ENCODE assay signal across 8 mouse cellular contexts in genomic region chr1:135554632-135555260, GRCm38 (mm10). TPM values are rescaled to one million over a fixed set of nuclear protein-coding genes. Genes with fewer than 3 reads are reported as not detected.
A peak's percentile ranks its signal among the peaks of the same experiment; 100 is the strongest.
DNase-seq lines count a peak whose midpoint lies in the region; ATAC-seq lines count a peak whose summit lies in the region.
"Had no signal": no experiment of that assay in that cellular context is flagged by ENCODE, and none has a peak within 500 bp of the region (broad histone marks: within the 10 kb centered on the region; RNA-seq: fewer than 3 reads in every experiment).

No protein-coding gene starts in this region.

- ATAC-seq in neural tube, embryonic 11.5 days (ENCODE audit: insufficient read depth, low FRiP score, low TSS enrichment): no peak
- ATAC-seq in forebrain, embryonic 16.5 days: no peak; the same call in 1 of the 2 replicates
- ATAC-seq in limb, embryonic 11.5 days (ENCODE audit: insufficient number of reproducible peaks, low FRiP score, low TSS enrichment, low read depth): no peak
- no peak for ATAC-seq in monocyte, adult 5-6 weeks (replicated peaks; ENCODE audit: insufficient number of reproducible peaks, low FRiP score, low TSS enrichment, poor library complexity, severe bottlenecking)

- peak; percentile 50 for DNase-seq in neural tube, embryonic 11.5 days (ENCODE audit: low spot score)
- no peak for DNase-seq in neural tube, embryonic 10.5 days (ENCODE audit: extremely low spot score, low spot score)
- DNase-seq in limb, embryonic 11.5 days (ENCODE audit: low spot score): peak; percentile 61
- no peak for DNase-seq in urinary bladder, adult 2 months (ENCODE audit: low spot score)
- no peak for DNase-seq in B cell, adult 2 months
- DNase-seq: layer of hippocampus, postnatal 36 days had no signal

- WGBS in neural tube, embryonic 11.5 days: 9% methylated on average over 17 of the region's 17 CpGs
- WGBS in forebrain, embryonic 16.5 days: 11% methylated on average over 17 of the region's 17 CpGs
- WGBS in limb, embryonic 11.5 days: 8% methylated on average over 17 of the region's 17 CpGs

- H3K27ac ChIP-seq in neural tube, embryonic 11.5 days (ENCODE audit: low read depth, low read length): no peak overlapping the region; the same call in 1 of the 2 replicates
- peak overlapping the region; percentile 49; the same call in 1 of the 2 replicates for H3K27ac ChIP-seq in forebrain, embryonic 16.5 days (ENCODE audit: low read length)
- peak overlapping the region; percentile 73; the same call in 1 of the 2 replicates for H3K27ac ChIP-seq in limb, embryonic 11.5 days (replicated peaks; ENCODE audit: low read depth, low read length)

- H3K9ac ChIP-seq in neural tube, embryonic 11.5 days (ENCODE audit: low read length): no peak overlapping the region
- no peak overlapping the region for H3K9ac ChIP-seq in forebrain, embryonic 16.5 days (replicated peaks; ENCODE audit: low read depth, low read length)
- peak overlapping the region; percentile 22; the same call in 1 of the 2 replicates for H3K9ac ChIP-seq in limb, embryonic 11.5 days (ENCODE audit: low read length)

- no peaks in the 10 kb centered on the region for H3K9me3 ChIP-seq in neural tube, embryonic 11.5 days (ENCODE audit: control insufficient read depth, low read length)
- no peaks in the 10 kb centered on the region for H3K9me3 ChIP-seq in forebrain, embryonic 16.5 days (ENCODE audit: control insufficient read depth, low read length)
- H3K9me3 ChIP-seq in limb, embryonic 11.5 days (ENCODE audit: control insufficient read depth, low read length): no peaks in the 10 kb centered on the region

- H3K4me3 ChIP-seq in neural tube, embryonic 11.5 days (ENCODE audit: low read depth, low read length): no peak overlapping the region
- H3K4me3 ChIP-seq in forebrain, embryonic 16.5 days (replicated peaks; ENCODE audit: low read length): no peak overlapping the region
- H3K4me3 ChIP-seq in limb, embryonic 11.5 days (ENCODE audit: low read depth, low read length): no peak overlapping the region

- H3K4me1 ChIP-seq in neural tube, embryonic 11.5 days (ENCODE audit: control insufficient read depth, insufficient read depth, low read length): peaks cover 19% of the 10 kb centered on the region
- peaks cover 54% of the 10 kb centered on the region for H3K4me1 ChIP-seq in forebrain, embryonic 16.5 days (replicated peaks; ENCODE audit: control insufficient read depth, insufficient read depth, low read length)
- H3K4me1 ChIP-seq in limb, embryonic 11.5 days (ENCODE audit: control insufficient read depth, insufficient read depth, low read length): peaks cover 34% of the 10 kb centered on the region

- H3K4me2 ChIP-seq in neural tube, embryonic 11.5 days (ENCODE audit: low read depth): no peak overlapping the region
- H3K4me2 ChIP-seq in forebrain, embryonic 16.5 days (ENCODE audit: low read length): no peak overlapping the region
- H3K4me2 ChIP-seq in limb, embryonic 11.5 days (ENCODE audit: low read depth, severe bottlenecking): peak overlapping the region; percentile 5; the same call in 1 of the 2 replicates

- H3K36me3 ChIP-seq in neural tube, embryonic 11.5 days (ENCODE audit: control insufficient read depth, insufficient read depth, low read length): no peaks in the 10 kb centered on the region
- H3K36me3 ChIP-seq in forebrain, embryonic 16.5 days (ENCODE audit: control insufficient read depth, insufficient read depth): no peaks in the 10 kb centered on the region
- no peaks in the 10 kb centered on the region for H3K36me3 ChIP-seq in limb, embryonic 11.5 days (ENCODE audit: control insufficient read depth, insufficient read depth, low read length)

- no peaks in the 10 kb centered on the region for H3K27me3 ChIP-seq in neural tube, embryonic 11.5 days (ENCODE audit: control insufficient read depth, insufficient read depth, low read length)
- H3K27me3 ChIP-seq in forebrain, embryonic 16.5 days (replicated peaks; ENCODE audit: control insufficient read depth, insufficient read depth, low read length): no peaks in the 10 kb centered on the region
- no peaks in the 10 kb centered on the region for H3K27me3 ChIP-seq in limb, embryonic 11.5 days (ENCODE audit: control insufficient read depth, insufficient read depth, low read length)

RNA-seq across cellular contexts. Expression of gene Nav1, which starts 52.3 kb away (rescaled TPM):
- polyA plus RNA-seq in neural tube, embryonic 11.5 days (2014; fragmentation: Nextera tagmentation; extraction: Ambion mirVana): 18.1 and 20.0 TPM in 2 replicates
- polyA plus RNA-seq in forebrain, embryonic 16.5 days (2015; fragmentation: Nextera tagmentation; extraction: Ambion mirVana): 48.6 and 62.6 TPM in 2 replicates
- polyA plus RNA-seq in limb, embryonic 11.5 days (2014; fragmentation: Nextera tagmentation; extraction: Ambion mirVana): 16.4 and 16.7 TPM in 2 replicates
- total RNA-seq in monocyte, adult 5-6 weeks (2017): 7.2 to 18.3 TPM (median 8.5 TPM) in 3 replicates
- 25.0 and 40.9 TPM in 2 replicates for polyA plus RNA-seq in urinary bladder, adult 2 months (2012; rRNA removed)

Comparison
In these comparisons a context has a peak if more than half of its experiments do, and no peak if none do; other contexts are left out.
1. DNase-seq: peak in neural tube, embryonic 11.5 days (single experiment) and limb, embryonic 11.5 days (single experiment); none in neural tube, embryonic 10.5 days (single experiment), urinary bladder, adult 2 months (single experiment) and B cell, adult 2 months (0 of 2).